8 mouse cellular contexts compared by ENCODE assay signal in the genomic region with DNA sequence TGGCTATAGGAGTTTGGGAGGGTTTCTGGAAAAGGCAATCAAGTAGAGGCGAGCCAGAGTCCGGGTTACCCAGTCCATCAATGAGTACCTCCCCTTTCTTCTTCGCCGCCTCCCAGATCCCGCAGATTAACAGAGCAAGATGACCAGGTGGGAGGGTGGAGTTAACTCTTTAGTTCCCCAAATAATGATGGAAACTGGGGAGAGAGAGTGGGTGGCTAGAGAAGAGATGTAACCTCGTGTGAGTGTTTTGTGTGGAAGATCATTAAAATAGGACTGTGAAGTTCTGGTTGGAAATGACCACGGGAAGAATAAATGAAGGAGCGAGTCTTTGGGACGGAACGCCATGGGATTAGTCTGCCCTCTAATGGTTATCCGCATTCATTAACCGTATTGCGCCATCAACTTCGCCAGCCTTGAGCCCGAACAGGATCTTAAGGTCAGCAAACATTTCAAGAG. TPM values are rescaled to one million over a fixed set of nuclear protein-coding genes. Genes with fewer than 3 reads are reported as not detected.
DNase-seq lines count a peak whose midpoint lies in the region; ATAC-seq and TF ChIP-seq lines count a peak whose summit lies in the region.

No protein-coding gene starts in this region.

- no peak overlapping the region for H3K9ac ChIP-seq in liver, embryonic 12.5 days

- peak overlapping the region; percentile 32 for H3ac ChIP-seq in C2C12 (ENCODE audit: control insufficient read depth, insufficient read length, low read depth)
- no peak overlapping the region for H3ac ChIP-seq in myocyte (ENCODE audit: control insufficient read depth, insufficient read length)

- WGBS in liver, embryonic 12.5 days (ENCODE audit: insufficient replicate concordance): 1% methylated on average over 15 of the region's 15 CpGs

- no peaks in the 10 kb centered on the region for H3K36me3 ChIP-seq in C2C12 (ENCODE audit: control insufficient read depth, insufficient read depth)
- H3K36me3 ChIP-seq in liver, embryonic 12.5 days: no peaks in the 10 kb centered on the region
- no peaks in the 10 kb centered on the region for H3K36me3 ChIP-seq in myocyte (ENCODE audit: control insufficient read depth, insufficient read depth)

- peak; percentile 51 to 68 for DNase-seq in adrenal gland, adult 18-20 months (ENCODE audit: low spot score in 2 of 2)
- DNase-seq in embryo, embryonic 11 days: peak; percentile 83
- peak; percentile 83 for DNase-seq in heart, adult 18-20 months
- peak; percentile 70 for DNase-seq in kidney, adult 18-20 months
- no peak for DNase-seq in natural killer cell, adult 2 months (ENCODE audit: low spot score in 2 of 2)

- H3K27me3 ChIP-seq in C2C12 (ENCODE audit: control insufficient read depth, insufficient read depth, insufficient read length) (peaks cover 5% of the 10 kb centered on the region), myocyte (ENCODE audit: control insufficient read depth, insufficient read depth, insufficient read length) (peaks cover 15% of the 10 kb centered on the region)
- peaks cover 76% of the 10 kb centered on the region for H3K27me3 ChIP-seq in liver, embryonic 12.5 days (replicated peaks)

- H3K4me3 ChIP-seq in C2C12 (ENCODE audit: insufficient read depth, poor library complexity, severe bottlenecking) (peak overlapping the region; percentile 19), myocyte (peak overlapping the region; percentile 19)
- peak overlapping the region; percentile 48 for H3K4me3 ChIP-seq in liver, embryonic 12.5 days

- peaks cover 17% of the 10 kb centered on the region for H3K4me1 ChIP-seq in liver, embryonic 12.5 days

- TF ChIP-seq POLR2A in myocyte (IDR thresholded peaks at IDR 0.05; ENCODE audit: insufficient read length, low read depth): no peak

- peak overlapping the region; percentile 72 for H3K4me2 ChIP-seq in liver, embryonic 12.5 days
- peak overlapping the region; percentile 92 for H3K4me2 ChIP-seq in myocyte (ENCODE audit: low read depth)

- peak; percentile 78 for TF ChIP-seq CTCF in C2C12 (IDR thresholded peaks at IDR 0.05; ENCODE audit: control insufficient read depth, insufficient read depth, insufficient read length)

- ATAC-seq in liver, embryonic 12.5 days: no peak

- no peaks in the 10 kb centered on the region for H3K79me3 ChIP-seq in C2C12 (ENCODE audit: low read depth)

- H3K79me2 ChIP-seq in C2C12 (ENCODE audit: control insufficient read depth, insufficient read depth): no peaks in the 10 kb centered on the region
- no peaks in the 10 kb centered on the region for H3K79me2 ChIP-seq in myocyte (ENCODE audit: control insufficient read depth, insufficient read depth)

- no peak overlapping the region for H3K27ac ChIP-seq in liver, embryonic 12.5 days

- H3K9me3 ChIP-seq in liver, embryonic 12.5 days (replicated peaks): no peaks in the 10 kb centered on the region; the same call in 1 of the 2 replicates

TF ChIP-seq in C2C12, 6 proteins besides CTCF, POLR2A, EP300 and RAD21:
- TF ChIP-seq MAX (IDR thresholded peaks at IDR 0.05) (no peak), CEBPB (IDR thresholded peaks at IDR 0.05; ENCODE audit: low read depth) (peak; percentile 97)
TF ChIP-seq in C2C12: peak in this region for 1.

TF ChIP-seq in myocyte, 11 proteins besides CTCF, POLR2A, EP300 and RAD21:
- TF ChIP-seq REST (IDR thresholded peaks at IDR 0.05; ENCODE audit: insufficient read depth, insufficient read length) (no peak), CEBPB (IDR thresholded peaks at IDR 0.05; ENCODE audit: insufficient read depth, poor library complexity, severe bottlenecking) (peak; percentile 91)

RNA-seq across cellular contexts. Expression of a gene that starts 0.7 kb away (rescaled TPM):
- 1.0 TPM for polyA plus RNA-seq in C2C12 (2012; fragmentation: generic; extraction: Trizol)
- 100 to 1,000 TPM; 241 to 269 TPM for total RNA-seq in adrenal gland, adult 18-20 months (2021)
- 10 to 100 TPM; 16.2 to 16.8 TPM for total RNA-seq in heart, adult 18-20 months (2021)
- 5.1 and 5.3 TPM in 2 replicates for polyA plus RNA-seq in liver, embryonic 12.5 days (2016; fragmentation: Nextera tagmentation; extraction: Ambion mirVana)
- polyA plus RNA-seq in myocyte (2012; fragmentation: generic; extraction: Trizol): 0.22 TPM

RNA-seq across cellular contexts. Expression of a gene that starts 9.6 kb away (rescaled TPM):
- polyA plus RNA-seq in C2C12 (2012; fragmentation: generic; extraction: Trizol): 93.9 TPM
- 10 to 100 TPM; 49.3 to 53.1 TPM for total RNA-seq in adrenal gland, adult 18-20 months (2021)
- total RNA-seq in heart, adult 18-20 months (2021): 10 to 100 TPM; 29.3 to 30.1 TPM
- polyA plus RNA-seq in liver, embryonic 12.5 days (2016; fragmentation: Nextera tagmentation; extraction: Ambion mirVana): 100 and 103 TPM in 2 replicates
- polyA plus RNA-seq in myocyte (2012; fragmentation: generic; extraction: Trizol): 50.4 TPM

RNA-seq across cellular contexts. Expression of a gene that starts 24.5 kb away (rescaled TPM):
- polyA plus RNA-seq in C2C12 (2012; fragmentation: generic; extraction: Trizol): 18.8 TPM
- 10 to 100 TPM; 57.3 to 59.8 TPM for total RNA-seq in adrenal gland, adult 18-20 months (2021)
- total RNA-seq in heart, adult 18-20 months (2021): 10 to 100 TPM; 62.0 to 70.7 TPM
- 24.2 and 27.0 TPM in 2 replicates for polyA plus RNA-seq in liver, embryonic 12.5 days (2016; fragmentation: Nextera tagmentation; extraction: Ambion mirVana)
- 33.7 TPM for polyA plus RNA-seq in myocyte (2012; fragmentation: generic; extraction: Trizol)

RNA-seq across cellular contexts. Expression of a gene that starts 32.9 kb away (rescaled TPM):
- 39.3 TPM for polyA plus RNA-seq in C2C12 (2012; fragmentation: generic; extraction: Trizol)
- total RNA-seq in adrenal gland, adult 18-20 months (2021): 10 to 100 TPM; 71.1 to 98.9 TPM
- total RNA-seq in heart, adult 18-20 months (2021): 10 to 100 TPM; 24.6 TPM
- 20.8 and 21.4 TPM in 2 replicates for polyA plus RNA-seq in liver, embryonic 12.5 days (2016; fragmentation: Nextera tagmentation; extraction: Ambion mirVana)
- polyA plus RNA-seq in myocyte (2012; fragmentation: generic; extraction: Trizol): 24.2 TPM

RNA-seq across cellular contexts. Expression of a gene that starts 43.0 kb away (rescaled TPM):
- polyA plus RNA-seq in C2C12 (2012; fragmentation: generic; extraction: Trizol) (103 TPM), myocyte (2012; fragmentation: generic; extraction: Trizol) (108 TPM)
- total RNA-seq in adrenal gland, adult 18-20 months (2021): 100 to 1,000 TPM; 112 to 115 TPM
- 10 to 100 TPM; 90.0 to 96.6 TPM for total RNA-seq in heart, adult 18-20 months (2021)
- 85.7 and 88.1 TPM in 2 replicates for polyA plus RNA-seq in liver, embryonic 12.5 days (2016; fragmentation: Nextera tagmentation; extraction: Ambion mirVana)

Comparison
In these comparisons a context has a peak if more than half of its experiments do, and no peak if none do; other contexts are left out.
1. DNase-seq: peak in adrenal gland, adult 18-20 months (2 of 2), embryo, embryonic 11 days (single experiment), heart, adult 18-20 months (2 of 2) and kidney, adult 18-20 months (single experiment); none in natural killer cell, adult 2 months (0 of 2).
2. Peak in every context shown above with its lines, with median percentiles within 50 percentile points of each other: H3K4me3 ChIP-seq.